Mouse (Mus musculus) gastrocnemius, adult 2 months (tissue): ENCODE results near the gene Trmt1. TPM values are rescaled to one million over a fixed set of nuclear protein-coding genes. Genes with fewer than 3 reads are reported as not detected.

Experiments
- DNase-seq: peaks from one replicate; pipeline ENCODE4 v3.0.0; 2022
- H3K27ac ChIP-seq: fragments of 200-600 bp; 2 replicates; pipeline ENCODE4 v1.8.1; 2022; ENCODE audit warnings: mild to moderate bottlenecking
- H3K4me3 ChIP-seq: fragments of 200-600 bp; 2 replicates; pipeline ENCODE4 v1.8.1; 2022; ENCODE audit warnings: mild to moderate bottlenecking, moderate library complexity
- CTCF ChIP-seq: fragments of 200-600 bp; IDR thresholded peaks from 2 replicates; pipeline ENCODE4 v1.8.1; 2022; ENCODE audit warnings: antibody characterized with exemption, mild to moderate bottlenecking, moderate library complexity
- intact Hi-C: fragments of 180-260 bp; cut with DNase I; formaldehyde crosslinking; loops from one replicate; pipeline ENCODE4 v1.15.1; 2025
- total RNA-seq, 2 experiments: library from RNA; stranded (reverse); gene quantifications; 2 replicates each; pipeline ENCODE4 v1.2.3; 2021

The Trmt1 gene
- total RNA-seq, 2 experiments from 2014 or later: 45.6 to 57.5 TPM

DNA sequence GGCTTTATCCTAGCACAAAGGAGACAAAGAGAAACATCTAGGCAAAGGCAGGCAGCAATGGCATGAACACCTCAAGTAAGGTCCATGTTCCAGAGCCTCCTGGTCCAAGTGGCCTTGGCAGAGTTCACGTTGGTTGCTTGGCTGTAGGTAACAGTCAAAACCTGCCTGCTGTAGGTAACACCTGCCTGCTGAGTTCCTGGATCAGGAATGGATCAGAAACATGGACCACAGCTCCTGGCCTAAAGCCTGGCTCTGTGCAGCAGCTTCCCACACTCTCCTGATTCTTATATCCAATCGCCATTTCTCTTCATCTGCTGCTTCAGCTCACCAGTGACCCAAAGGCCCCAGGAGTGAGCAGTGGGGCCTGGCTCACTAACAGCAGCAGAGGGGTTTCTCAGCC is 48.6 kb downstream of the Trmt1 start:
- intact Hi-C loops: loop anchor here (2.0 to 5.0 kb wide), 2 partner anchors 16 to 32 kb away; partner anchors contain the start of gene Lyl1
- H3K4me3 ChIP-seq: peak overlapping the region; percentile 46
- peak overlapping the region; percentile 96 for H3K27ac ChIP-seq
- no peak for DNase-seq
- TF ChIP-seq CTCF: no peak

GRCm38 (mm10) chr8:84735597-84735996 is 49.5 kb downstream of the Trmt1 start:
- DNase-seq: peak; percentile 90
- peak overlapping the region; percentile 96 for H3K27ac ChIP-seq
- H3K4me3 ChIP-seq: peak overlapping the region; percentile 50
- intact Hi-C loops: loop anchor here (2.0 to 5.0 kb wide), 2 partner anchors 17 to 33 kb away; partner anchors contain the start of gene Lyl1
- TF ChIP-seq CTCF: no peak

DNA sequence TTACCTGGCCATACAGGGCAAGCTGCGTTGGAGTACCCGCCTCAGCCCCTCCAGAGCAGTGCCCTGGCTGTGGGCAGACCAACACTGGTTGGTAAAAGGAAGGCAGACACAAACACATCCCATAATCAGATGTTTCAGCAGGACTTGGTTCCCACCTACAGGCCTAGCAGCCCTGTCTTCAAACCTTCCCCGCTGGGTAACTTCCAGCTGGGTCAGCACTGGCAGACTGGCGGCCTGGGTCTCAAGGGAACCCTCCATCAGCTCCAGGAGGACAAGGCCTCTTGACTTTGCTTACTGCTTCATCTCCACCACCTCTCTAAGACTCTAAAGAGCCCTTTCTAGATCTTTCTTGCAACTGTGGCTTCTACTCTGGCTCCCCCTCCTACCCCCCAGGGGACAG is 50.4 kb downstream of the Trmt1 start:
- Histone ChIP-seq H3K27ac (peak overlapping the region; percentile 96), H3K4me3 (peak overlapping the region; percentile 50)
- intact Hi-C loops: loop anchor here (2.0 to 5.0 kb wide), 2 partner anchors 34 to 62 kb away; partner anchors contain the start of gene Lyl1
- no peak for TF ChIP-seq CTCF
- peak; percentile 51 for DNase-seq

DNA sequence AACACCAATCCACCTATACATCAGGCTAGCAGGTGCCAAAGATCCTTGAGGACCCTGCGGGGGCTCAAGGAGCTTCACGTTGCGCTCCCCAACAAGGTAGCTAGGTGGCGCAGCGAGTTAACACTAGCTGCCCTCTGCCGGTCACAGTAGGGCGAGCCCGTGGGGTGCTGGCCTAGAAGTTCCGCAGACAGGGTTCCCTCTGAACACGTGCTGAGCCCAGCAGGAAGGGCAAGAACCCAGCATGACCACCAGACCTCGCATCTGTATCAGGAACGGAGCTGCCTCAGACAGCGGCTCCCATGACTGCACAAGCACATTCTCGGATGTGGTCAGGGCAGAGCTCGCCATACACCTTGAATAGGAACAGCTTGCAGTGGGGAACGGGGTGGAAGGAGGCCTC is 51.5 kb downstream of the Trmt1 start:
- no peak; the same call in 1 of the 2 replicates for TF ChIP-seq CTCF
- peak overlapping the region; percentile 56 for H3K4me3 ChIP-seq
- H3K27ac ChIP-seq: peak overlapping the region; percentile 96
- intact Hi-C loops: loop anchor here (2.0 to 5.0 kb wide), 3 partner anchors 35 to 75 kb away; partner anchors contain the start of gene Lyl1
- peak; percentile 91 for DNase-seq

- no peak for DNase-seq
- intact Hi-C loops: loop anchor here (2.0 to 5.0 kb wide), 2 partner anchors 36 to 75 kb away; partner anchors contain the start of gene Lyl1
- H3K4me3 ChIP-seq: peak overlapping the region; percentile 56
- H3K27ac ChIP-seq: peak overlapping the region; percentile 96
- no peak for TF ChIP-seq CTCF
Measured at GRCm38 (mm10) chr8:84738266-84738665, 52.2 kb downstream of the Trmt1 start.

GRCm38 (mm10) chr8:84738715-84739400 is 52.8 kb downstream of the Trmt1 start:
- Histone ChIP-seq H3K27ac (peak overlapping the region; percentile 96), H3K4me3 (peak overlapping the region; percentile 3; the same call in 1 of the 2 replicates)
- no peak for TF ChIP-seq CTCF
- DNase-seq: no peak
- intact Hi-C loops: loop anchor here (2.0 to 5.0 kb wide), 2 partner anchors 37 to 74 kb away; partner anchors contain the start of gene Lyl1

- intact Hi-C loops: loop anchor here (2.0 to 5.0 kb wide), 2 partner anchors 37 to 73 kb away; partner anchors contain the start of gene Lyl1
- peak overlapping the region; percentile 96 for H3K27ac ChIP-seq
- peak overlapping the region; percentile 3; the same call in 1 of the 2 replicates for H3K4me3 ChIP-seq
- no peak for TF ChIP-seq CTCF
- DNase-seq: no peak
Measured at GRCm38 (mm10) chr8:84739401-84739742, 53.3 kb downstream of the Trmt1 start.

- TF ChIP-seq CTCF: no peak
- Histone ChIP-seq H3K27ac (peak overlapping the region; percentile 91), H3K4me3 (peak overlapping the region; percentile 60; the same call in 1 of the 2 replicates)
- DNase-seq: peak; percentile 16
- intact Hi-C loops: no loop called here
Measured at GRCm38 (mm10) chr8:84740895-84741843, 55.1 kb downstream of the Trmt1 start.

DNA sequence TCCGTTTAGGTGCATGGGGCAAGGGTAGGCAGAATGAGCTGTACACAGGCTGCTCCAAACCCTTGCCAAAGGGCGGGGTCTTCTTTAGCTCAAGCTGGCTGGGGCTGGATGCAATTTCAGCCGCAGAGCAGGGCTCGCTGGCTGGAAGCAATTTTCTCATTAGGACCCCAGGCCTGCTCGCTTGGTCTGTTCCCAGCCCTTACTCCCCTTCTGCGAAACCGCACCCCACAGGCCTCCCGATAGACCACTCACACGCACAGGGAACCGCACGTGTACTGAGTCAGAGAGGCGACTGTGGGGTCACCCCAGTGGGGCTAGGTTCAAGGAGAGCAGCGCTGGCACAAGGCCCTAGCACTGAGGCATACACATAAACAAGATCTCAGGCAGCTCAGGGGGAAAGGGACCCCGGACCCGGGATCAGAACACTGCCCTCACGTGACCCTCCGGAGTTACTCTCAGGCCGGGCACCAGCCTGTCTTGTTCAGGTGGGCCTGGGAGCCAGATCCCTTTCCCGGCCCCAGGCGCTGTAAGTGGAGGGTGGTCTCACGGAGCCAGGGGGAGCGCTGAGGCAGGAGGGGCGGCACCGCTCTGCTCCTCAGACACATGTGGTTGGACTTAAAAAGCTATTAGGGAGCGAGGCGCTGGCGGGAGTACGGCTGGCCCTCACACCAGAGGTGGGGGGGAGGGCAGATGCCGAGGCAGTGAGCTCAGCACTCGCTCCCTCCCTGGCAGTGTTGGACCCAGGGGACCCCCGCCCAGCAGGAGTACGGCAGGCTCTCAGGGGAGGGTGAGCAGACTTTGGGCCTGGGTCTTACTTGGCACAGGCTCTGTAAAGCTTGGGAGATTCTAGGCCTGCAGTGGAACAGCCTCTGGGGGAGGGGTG is 56.3 kb downstream of the Trmt1 start:
- TF ChIP-seq CTCF: no peak
- intact Hi-C loops: no loop called here
- Histone ChIP-seq H3K4me3 (peak overlapping the region; percentile 60), H3K27ac (peak overlapping the region; percentile 91)
- DNase-seq: peak; percentile 88

- Histone ChIP-seq H3K4me3 (peak overlapping the region; percentile 60), H3K27ac (peak overlapping the region; percentile 91)
- intact Hi-C loops: no loop called here
- no peak for TF ChIP-seq CTCF
- DNase-seq: peak; percentile 67
Measured at GRCm38 (mm10) chr8:84743054-84743415, 56.9 kb downstream of the Trmt1 start.

GRCm38 (mm10) chr8:84743517-84744420 is 57.7 kb downstream of the Trmt1 start:
- Histone ChIP-seq H3K4me3 (peak overlapping the region; percentile 60), H3K27ac (peak overlapping the region; percentile 91)
- no peak for TF ChIP-seq CTCF
- intact Hi-C loops: no loop called here
- peak; percentile 84 for DNase-seq
